Mouse (Mus musculus): ENCODE measurements around the gene Rex1bd. TPM values are rescaled to one million over a fixed set of nuclear protein-coding genes. Genes with fewer than 3 reads are reported as not detected.

Rex1bd gene
- 145 and 146 TPM in 2 replicates for polyA plus RNA-seq (2016; fragmentation: Nextera tagmentation; extraction: Ambion mirVana)

GRCm38 (mm10) chr8:70506328-70507026, at the start of gene Rex1bd:
Gene Rex1bd, minus strand, starts transcription at chr8:70506752.
- WGBS = 2% methylated on average over 39 of the region's 40 CpGs
- ATAC-seq (ENCODE audit: insufficient number of reproducible peaks, insufficient read depth, low FRiP score, low TSS enrichment) = peak; percentile 83
- Histone ChIP-seq H3K4me1 (peaks cover 49% of the 10 kb centered on the region), H3K36me3 (peaks cover 27% of the 10 kb centered on the region), H3K27ac (peak within 1 kb of the TSS; percentile 95), H3K9ac (peak within 1 kb of the TSS; percentile 80), H3K4me2 (replicated peaks) (peak within 1 kb of the TSS; percentile 83), H3K4me3 (peak within 1 kb of the TSS; percentile 68), H3K27me3 (peaks cover 14% of the 10 kb centered on the region), H3K9me3 (no peaks in the 10 kb centered on the region)

GRCm38 (mm10) chr8:70555079-70555747, 48.7 kb upstream of the Rex1bd start:
- no peak for ATAC-seq (ENCODE audit: insufficient number of reproducible peaks, insufficient read depth, low FRiP score, low TSS enrichment)
- H3K27ac ChIP-seq = no peak overlapping the region
- no peak overlapping the region for H3K4me3 ChIP-seq
- no peaks in the 10 kb centered on the region for H3K9me3 ChIP-seq
- no peak overlapping the region for H3K4me2 ChIP-seq (replicated peaks)
- WGBS = 91% methylated on average over 4 of the region's 4 CpGs
- no peaks in the 10 kb centered on the region for H3K27me3 ChIP-seq
- H3K9ac ChIP-seq = no peak overlapping the region
- H3K4me1 ChIP-seq = no peaks in the 10 kb centered on the region
- H3K36me3 ChIP-seq = no peaks in the 10 kb centered on the region; the same call in 1 of the 2 replicates

- H3K27me3 ChIP-seq = no peaks in the 10 kb centered on the region
- H3K9ac ChIP-seq = no peak overlapping the region
- H3K4me3 ChIP-seq = no peak overlapping the region
- ATAC-seq (ENCODE audit: insufficient number of reproducible peaks, insufficient read depth, low FRiP score, low TSS enrichment) = no peak
- H3K36me3 ChIP-seq = peaks cover 3% of the 10 kb centered on the region; the same call in 1 of the 2 replicates
- H3K27ac ChIP-seq = no peak overlapping the region
- H3K9me3 ChIP-seq = no peaks in the 10 kb centered on the region
- no peaks in the 10 kb centered on the region for H3K4me1 ChIP-seq
- no peak overlapping the region for H3K4me2 ChIP-seq (replicated peaks)
Measured at GRCm38 (mm10) chr8:70553740-70554139, 47.2 kb upstream of the Rex1bd start.

- no peaks in the 10 kb centered on the region for H3K4me1 ChIP-seq
- no peak for ATAC-seq (ENCODE audit: insufficient number of reproducible peaks, insufficient read depth, low FRiP score, low TSS enrichment)
- 83% methylated on average over 1 of the region's 1 CpGs for WGBS
- H3K27me3 ChIP-seq = no peaks in the 10 kb centered on the region
- no peak overlapping the region for H3K27ac ChIP-seq
- H3K4me3 ChIP-seq = no peak overlapping the region
- H3K9me3 ChIP-seq = no peaks in the 10 kb centered on the region
- H3K9ac ChIP-seq = no peak overlapping the region
- no peak overlapping the region for H3K4me2 ChIP-seq (replicated peaks)
- H3K36me3 ChIP-seq = peaks cover 3% of the 10 kb centered on the region; the same call in 1 of the 2 replicates
Measured at GRCm38 (mm10) chr8:70552836-70553235, 46.3 kb upstream of the Rex1bd start.

- peaks cover 3% of the 10 kb centered on the region; the same call in 1 of the 2 replicates for H3K36me3 ChIP-seq
- H3K9ac ChIP-seq = no peak overlapping the region
- no peak overlapping the region for H3K4me2 ChIP-seq (replicated peaks)
- no peaks in the 10 kb centered on the region for H3K9me3 ChIP-seq
- WGBS = 67% methylated on average over 3 of the region's 3 CpGs
- H3K27ac ChIP-seq = no peak overlapping the region
- H3K4me3 ChIP-seq = no peak overlapping the region
- H3K27me3 ChIP-seq = no peaks in the 10 kb centered on the region
- ATAC-seq (ENCODE audit: insufficient number of reproducible peaks, insufficient read depth, low FRiP score, low TSS enrichment) = no peak
- no peaks in the 10 kb centered on the region for H3K4me1 ChIP-seq
Measured at GRCm38 (mm10) chr8:70551558-70552161, 45.1 kb upstream of the Rex1bd start.

- no peak overlapping the region for H3K9ac ChIP-seq
- H3K36me3 ChIP-seq = 0 out of 2 replicates have a peak, but pooled peaks cover 3% of the 10 kb centered on the region
- no peak for ATAC-seq (ENCODE audit: insufficient number of reproducible peaks, insufficient read depth, low FRiP score, low TSS enrichment)
- H3K27ac ChIP-seq = no peak overlapping the region
- H3K9me3 ChIP-seq = no peaks in the 10 kb centered on the region
- H3K4me2 ChIP-seq (replicated peaks) = no peak overlapping the region
- no peaks in the 10 kb centered on the region for H3K27me3 ChIP-seq
- no peaks in the 10 kb centered on the region for H3K4me1 ChIP-seq
- H3K4me3 ChIP-seq = no peak overlapping the region
- WGBS = 95% methylated on average over 10 of the region's 10 CpGs
Measured at GRCm38 (mm10) chr8:70549412-70550184, 43.0 kb upstream of the Rex1bd start.

- no peaks in the 10 kb centered on the region for H3K4me1 ChIP-seq
- H3K27me3 ChIP-seq = no peaks in the 10 kb centered on the region
- H3K9ac ChIP-seq = no peak overlapping the region
- no peak for ATAC-seq (ENCODE audit: insufficient number of reproducible peaks, insufficient read depth, low FRiP score, low TSS enrichment)
- no peak overlapping the region for H3K4me3 ChIP-seq
- H3K4me2 ChIP-seq (replicated peaks) = no peak overlapping the region
- WGBS = 88% methylated on average over 6 of the region's 6 CpGs
- H3K36me3 ChIP-seq = 0 out of 2 replicates have a peak, but pooled peaks cover 3% of the 10 kb centered on the region
- no peak overlapping the region for H3K27ac ChIP-seq
- H3K9me3 ChIP-seq = no peaks in the 10 kb centered on the region
Measured at GRCm38 (mm10) chr8:70547762-70548161, 41.2 kb upstream of the Rex1bd start.

GRCm38 (mm10) chr8:70546412-70546811, 39.9 kb upstream of the Rex1bd start:
- 82% methylated on average over 4 of the region's 4 CpGs for WGBS
- H3K9ac ChIP-seq = no peak overlapping the region
- 0 out of 2 replicates have a peak, but pooled peaks cover 3% of the 10 kb centered on the region for H3K36me3 ChIP-seq
- no peaks in the 10 kb centered on the region for H3K27me3 ChIP-seq
- ATAC-seq (ENCODE audit: insufficient number of reproducible peaks, insufficient read depth, low FRiP score, low TSS enrichment) = no peak
- no peaks in the 10 kb centered on the region for H3K9me3 ChIP-seq
- H3K4me1 ChIP-seq = peaks cover 5% of the 10 kb centered on the region; the same call in 1 of the 2 replicates
- no peak overlapping the region for H3K4me2 ChIP-seq (replicated peaks)
- H3K4me3 ChIP-seq = no peak overlapping the region
- no peak overlapping the region for H3K27ac ChIP-seq

GRCm38 (mm10) chr8:70544200-70544687, 37.7 kb upstream of the Rex1bd start:
- no peak overlapping the region for H3K9ac ChIP-seq
- WGBS = 64% methylated on average over 6 of the region's 6 CpGs
- no peak overlapping the region for H3K4me3 ChIP-seq
- no peak for ATAC-seq (ENCODE audit: insufficient number of reproducible peaks, insufficient read depth, low FRiP score, low TSS enrichment)
- no peaks in the 10 kb centered on the region for H3K9me3 ChIP-seq
- no peak overlapping the region for H3K4me2 ChIP-seq (replicated peaks)
- no peak overlapping the region for H3K27ac ChIP-seq
- no peaks in the 10 kb centered on the region for H3K27me3 ChIP-seq
- 0 out of 2 replicates have a peak, but pooled peaks cover 3% of the 10 kb centered on the region for H3K36me3 ChIP-seq
- peaks cover 19% of the 10 kb centered on the region for H3K4me1 ChIP-seq

- Histone ChIP-seq H3K27me3 (no peaks in the 10 kb centered on the region), H3K9me3 (no peaks in the 10 kb centered on the region), H3K36me3 (peaks cover 11% of the 10 kb centered on the region), H3K27ac (no peak overlapping the region), H3K4me2 (replicated peaks) (peak overlapping the region; percentile 72), H3K4me3 (peak overlapping the region; percentile 66; the same call in 1 of the 2 replicates), H3K4me1 (peaks cover 23% of the 10 kb centered on the region), H3K9ac (peak overlapping the region; percentile 21; the same call in 1 of the 2 replicates)
- ATAC-seq (ENCODE audit: insufficient number of reproducible peaks, insufficient read depth, low FRiP score, low TSS enrichment) = no peak
- 82% methylated on average over 5 of the region's 5 CpGs for WGBS
Measured at GRCm38 (mm10) chr8:70541081-70541480, 34.5 kb upstream of the Rex1bd start.

- Histone ChIP-seq H3K27me3 (no peaks in the 10 kb centered on the region), H3K4me1 (peaks cover 23% of the 10 kb centered on the region), H3K4me3 (peak overlapping the region; percentile 66), H3K4me2 (replicated peaks) (peak overlapping the region; percentile 72), H3K9me3 (no peaks in the 10 kb centered on the region), H3K27ac (no peak overlapping the region), H3K36me3 (peaks cover 15% of the 10 kb centered on the region), H3K9ac (peak overlapping the region; percentile 75)
- WGBS = 37% methylated on average over 7 of the region's 7 CpGs
- ATAC-seq (ENCODE audit: insufficient number of reproducible peaks, insufficient read depth, low FRiP score, low TSS enrichment) = no peak
Measured at GRCm38 (mm10) chr8:70540507-70541071, 34.0 kb upstream of the Rex1bd start.

Measured in embryonic facial prominence, embryonic 12.5 days (tissue).